Mouse (Mus musculus): ENCODE measurements around the gene Ak5.

Gene Ak5

DNA sequence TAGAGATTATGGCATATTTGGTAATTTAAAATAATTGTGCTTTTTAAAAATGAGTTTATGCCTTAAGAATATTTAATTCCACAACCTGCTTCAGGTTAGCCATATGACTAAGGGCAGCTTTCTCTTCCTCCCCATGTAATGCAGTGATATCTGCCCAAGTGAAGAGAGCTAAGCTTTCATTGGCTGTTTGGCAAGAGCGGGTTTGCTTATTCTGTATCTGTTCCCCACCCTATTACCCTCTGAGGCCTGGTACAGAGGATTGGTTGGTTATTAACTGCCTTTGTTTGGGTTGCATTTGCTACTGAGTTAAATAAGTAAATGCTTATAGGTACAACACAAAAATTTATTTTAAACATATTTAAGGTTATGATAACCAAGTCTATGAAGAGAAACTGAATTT lies 221.2 kb downstream of the Ak5 start:
- intact Hi-C loops (cut with DNase I) = no loop called here

GRCm38 (mm10) chr3:152444114-152444513 lies 224.0 kb downstream of the Ak5 start:
- intact Hi-C loops (cut with DNase I) = no loop called here

DNA sequence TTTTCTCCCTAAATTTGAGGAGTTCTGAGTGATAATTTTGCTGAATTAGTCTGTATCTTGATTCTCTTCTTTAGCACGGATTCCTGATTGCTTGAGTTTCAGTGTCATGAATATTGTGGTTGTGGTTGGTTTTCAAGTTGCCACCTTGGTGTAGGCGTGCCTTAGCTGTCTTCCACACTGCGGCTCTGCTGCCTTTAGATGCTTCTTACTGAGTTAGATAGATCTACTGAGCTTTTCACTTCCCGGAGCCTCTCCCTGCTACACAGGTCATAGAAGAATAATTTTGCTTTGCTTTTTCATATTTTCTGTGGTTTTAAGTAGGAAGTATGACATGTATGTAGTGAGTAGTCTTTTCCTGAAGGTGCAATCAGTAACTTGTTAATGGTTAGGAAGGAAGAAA lies 225.4 kb downstream of the Ak5 start:
- intact Hi-C loops (cut with DNase I) = no loop called here

- intact Hi-C loops (cut with DNase I) = no loop called here
Measured at GRCm38 (mm10) chr3:152438068-152438467, 230.1 kb downstream of the Ak5 start.

DNA sequence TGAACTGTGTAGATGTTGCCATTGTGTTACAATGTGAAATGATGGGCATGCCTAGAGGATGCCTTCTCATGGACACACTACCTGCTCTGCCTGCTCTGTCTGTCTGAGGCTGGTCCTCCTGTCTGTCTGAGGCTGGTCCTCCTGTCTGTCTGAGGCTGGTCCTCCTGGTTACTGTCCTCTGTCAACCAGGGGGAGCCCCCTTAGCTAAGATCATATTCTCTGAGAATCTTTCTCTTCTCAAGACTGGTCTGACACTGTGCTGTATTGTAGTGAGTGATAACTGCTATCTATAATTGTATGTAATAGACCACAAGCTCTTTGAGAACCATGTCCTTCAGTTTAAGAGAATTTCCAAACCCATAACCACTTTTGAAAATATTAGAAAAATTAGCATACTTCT lies 232.6 kb downstream of the Ak5 start:
- intact Hi-C loops (cut with DNase I) = no loop called here

GRCm38 (mm10) chr3:152432677-152433076 lies 235.5 kb downstream of the Ak5 start:
- intact Hi-C loops (cut with DNase I) = no loop called here

GRCm38 (mm10) chr3:152428925-152429324 lies 239.2 kb downstream of the Ak5 start:
- intact Hi-C loops (cut with DNase I) = no loop called here
